Mouse (Mus musculus) thymus, adult 2 months (tissue): ENCODE results near the gene Cfap45.

Source experiments
- CTCF ChIP-seq: fragments of 200-500 bp; IDR thresholded peaks from 2 replicates; pipeline ENCODE4 v1.5.1; 2012; ENCODE audit warnings: mild to moderate bottlenecking, control low read depth, low read length, moderate library complexity, borderline replicate concordance; ENCODE audit not compliant: control insufficient read depth, poor library complexity, insufficient read depth; ENCODE audit errors: extremely low read depth
- POLR2A ChIP-seq: fragments of 200-500 bp; IDR thresholded peaks from 2 replicates; pipeline ENCODE4 v1.6.1; 2012; ENCODE audit warnings: mild to moderate bottlenecking, low read length, control low read depth, moderate library complexity; ENCODE audit not compliant: control insufficient read depth, poor library complexity, insufficient read depth; ENCODE audit errors: extremely low read depth

- TF ChIP-seq CTCF = no peak
- TF ChIP-seq POLR2A = no peak
These were observed 34.8 kb upstream of the Cfap45 start for GRCm38 (mm10) chr1:172485821-172486220.
